Mouse (Mus musculus) heart, adult 2 months (tissue): Measurements from ENCODE around the gene Ildr1.

ENCODE experiments used
- CTCF ChIP-seq: fragments of 200-600 bp; IDR thresholded peaks from 2 replicates; pipeline ENCODE4 v1.8.1; 2022; ENCODE audit warnings: antibody characterized with exemption, mild to moderate bottlenecking, moderate library complexity
- POLR2A ChIP-seq: fragments of 200-500 bp; IDR thresholded peaks from 2 replicates; pipeline ENCODE4 v1.6.1; 2011; ENCODE audit warnings: mild to moderate bottlenecking, low read depth, low read length, control low read depth; ENCODE audit not compliant: insufficient read depth

DNA sequence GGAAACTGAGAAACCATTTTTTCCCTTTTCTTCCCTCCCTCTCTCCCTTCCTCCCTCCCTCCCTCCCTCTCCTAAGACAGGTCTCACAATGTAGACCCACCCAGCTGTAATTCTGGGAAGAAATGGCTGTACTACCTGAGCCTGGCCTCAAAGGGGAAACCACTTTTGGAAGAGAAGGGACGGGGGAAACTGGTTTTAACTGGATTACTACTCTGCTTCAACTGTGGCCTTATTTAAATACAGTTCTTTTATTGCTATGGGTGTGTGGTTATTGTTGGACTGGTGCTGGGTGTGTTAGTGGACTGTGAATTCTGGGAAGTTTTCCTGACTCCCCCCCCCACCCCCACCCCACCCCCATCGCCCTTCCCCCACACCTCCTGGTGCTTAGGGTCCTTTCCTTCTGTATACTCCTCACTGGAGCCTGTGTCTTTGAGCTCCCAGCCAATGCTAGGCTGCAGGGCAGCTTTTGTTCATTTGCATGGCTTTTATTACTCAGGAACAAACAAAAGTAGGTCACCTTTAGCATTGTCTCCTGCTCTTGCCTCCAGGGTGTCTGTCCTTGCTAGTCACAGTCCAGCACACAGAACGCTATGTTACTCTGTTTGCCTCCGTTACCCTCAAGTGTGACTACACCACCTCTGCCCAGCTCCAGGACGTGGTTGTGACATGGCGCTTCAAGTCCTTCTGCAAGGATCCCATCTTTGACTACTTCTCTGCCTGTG is 14.1 kb downstream of the Ildr1 start:
- TF ChIP-seq CTCF: no peak
- TF ChIP-seq POLR2A: no peak
